Mouse (Mus musculus) spleen, embryonic (tissue): ENCODE results near the gene Chrne.
"Not testable (repeated sequence)": the region's sequence is repeated elsewhere in the genome, so short reads cannot be mapped to it uniquely, and the experiment has no call there.

Source experiments
- CTCF ChIA-PET: fragments of 350-600 bp; sonication (Branson Sonifier 250); formaldehyde crosslinking; loops from one replicate; lab custom pipeline; 2022; lab: Charles Lee

Gene Chrne

DNA sequence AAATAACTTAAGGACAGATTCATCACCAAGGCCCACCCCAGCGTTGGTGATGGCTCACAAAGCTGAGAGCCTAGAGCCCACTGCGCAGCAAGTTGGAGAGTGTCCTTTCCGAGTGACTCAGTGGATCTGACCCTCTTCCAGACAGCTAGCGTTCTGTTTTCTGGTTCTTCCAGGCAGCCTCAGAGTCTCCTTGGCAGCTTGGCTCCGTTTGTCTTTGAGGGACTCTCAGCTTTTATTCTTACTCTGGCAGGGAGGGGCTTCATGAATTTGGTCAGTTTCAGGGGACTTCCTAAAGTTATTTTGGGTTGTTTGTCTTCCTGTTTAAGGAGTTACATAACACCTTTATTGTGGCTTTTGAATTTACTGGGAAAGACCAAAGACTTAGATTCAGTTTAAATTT lies 32.1 kb downstream of the Chrne start:
- CTCF ChIA-PET: interaction anchor here (1.1 kb wide), 1 partner anchor 11 kb away, joined by 4 read pairs; no protein-coding TSS in a partner anchor

DNA sequence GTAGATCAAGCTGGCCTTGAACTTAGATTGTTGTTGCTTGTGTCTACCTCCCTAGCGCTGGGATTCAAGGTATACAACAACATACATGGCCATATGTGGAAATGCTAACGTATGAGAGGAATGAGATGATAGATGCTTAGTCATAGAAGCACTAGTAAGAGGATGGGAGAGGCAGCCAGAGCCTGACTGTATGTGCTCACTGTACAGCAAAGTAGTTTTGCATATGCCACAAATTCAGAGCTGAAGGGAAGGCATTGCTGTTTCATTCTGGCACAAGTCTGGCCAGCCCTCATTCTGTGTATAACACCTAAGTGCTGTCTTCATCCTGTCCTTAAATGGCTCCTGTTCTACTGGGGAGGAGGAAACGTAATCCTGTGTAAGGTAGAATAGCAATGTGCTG lies 32.8 kb downstream of the Chrne start:
- CTCF ChIA-PET: interaction anchor here (1.1 kb wide), 1 partner anchor 12 kb away, joined by 4 read pairs; no protein-coding TSS in a partner anchor

DNA sequence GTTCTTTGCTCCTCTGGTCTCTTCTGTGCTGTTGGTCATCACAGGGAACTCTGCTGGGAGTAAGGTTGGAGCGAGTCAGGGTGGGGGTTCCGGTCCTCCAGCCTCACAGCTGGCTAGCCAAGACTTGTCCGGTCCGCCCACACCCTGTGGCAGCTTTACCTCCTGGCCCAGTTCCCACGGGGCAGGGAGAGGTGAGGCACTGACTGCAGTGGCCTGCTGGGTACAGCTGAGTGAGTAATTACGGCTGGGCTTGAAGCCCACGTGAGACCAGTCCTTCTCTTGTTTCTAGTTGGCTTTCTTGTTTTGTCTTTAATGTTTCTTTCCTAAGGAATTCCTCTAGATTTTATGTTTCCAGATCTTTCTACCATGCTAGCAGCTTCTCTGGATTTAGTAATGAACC lies 33.6 kb downstream of the Chrne start:
- CTCF ChIA-PET: interaction anchor here (0.5 kb wide), 1 partner anchor 220 kb away, joined by 3 read pairs; no protein-coding TSS in a partner anchor

DNA sequence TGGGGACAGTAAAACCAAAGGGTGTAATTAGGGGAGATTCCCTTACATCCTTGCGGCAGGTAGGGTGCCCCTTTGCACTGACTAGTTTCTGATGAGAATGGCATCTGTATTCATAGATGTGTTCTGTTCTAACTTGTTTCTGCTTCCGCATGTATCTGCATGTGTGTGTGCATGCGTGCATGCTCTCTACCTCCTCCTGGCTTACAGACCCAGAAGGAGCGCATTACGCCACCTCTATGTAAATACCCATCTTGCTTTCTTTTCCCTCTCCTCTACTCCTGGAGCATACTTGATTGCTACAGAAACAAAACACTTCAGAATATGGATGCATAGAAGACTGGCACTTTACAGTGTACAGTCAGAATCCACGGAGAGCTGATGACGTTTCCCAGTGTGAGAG lies 35.2 kb downstream of the Chrne start:
- CTCF ChIA-PET: no interaction called here

DNA sequence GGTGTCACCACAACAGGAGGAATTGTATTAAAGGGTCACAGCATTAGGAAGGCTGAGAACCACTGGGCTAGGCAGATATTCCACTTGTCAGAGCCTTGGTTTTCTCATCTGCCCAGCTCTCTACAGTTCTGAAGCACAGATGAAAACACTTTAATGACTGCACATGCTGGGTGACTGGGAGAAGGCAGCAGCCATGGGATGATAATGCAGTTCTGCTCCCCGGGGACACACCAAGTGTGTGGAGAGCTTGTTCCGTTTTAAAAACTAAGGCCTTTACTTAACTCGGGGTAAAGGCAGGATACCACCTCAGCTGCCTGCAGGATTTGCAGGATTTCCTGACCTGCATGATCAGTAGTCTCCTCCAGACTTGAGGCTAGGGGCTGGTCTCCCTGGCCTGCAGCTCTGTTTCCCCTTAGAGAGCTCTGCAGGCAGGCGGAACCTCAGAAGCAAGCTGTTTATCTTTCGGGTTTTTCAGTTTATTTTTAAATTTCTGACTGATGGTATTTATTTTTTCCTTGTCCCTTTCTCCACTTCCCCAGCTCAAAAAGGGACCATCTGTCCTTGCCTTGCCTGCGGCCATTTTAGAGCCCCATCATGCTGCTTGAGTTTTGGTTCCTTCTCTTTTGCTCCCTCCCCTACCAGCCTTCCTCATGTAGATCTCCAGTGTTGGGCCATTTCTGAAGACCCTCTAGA lies 35.8 kb downstream of the Chrne start:
- CTCF ChIA-PET: no interaction called here

DNA sequence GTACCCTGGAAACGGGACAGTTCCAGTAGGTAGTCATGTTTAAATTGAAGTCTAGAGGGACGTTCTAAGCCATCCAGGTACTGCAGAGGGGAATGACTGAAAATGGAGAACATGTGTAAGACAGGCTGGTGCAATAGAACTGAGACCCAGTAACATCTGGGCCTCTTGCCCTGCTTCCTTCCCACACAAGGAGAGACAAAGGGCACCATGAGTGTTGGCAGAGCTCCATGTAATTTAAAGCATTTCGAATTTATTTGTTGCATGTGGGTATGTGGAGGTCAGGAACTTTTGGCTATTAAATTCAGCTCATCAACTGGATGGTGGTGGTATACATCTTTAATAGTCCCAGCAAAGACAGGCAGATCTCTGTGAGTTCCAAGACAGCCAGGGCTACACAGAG lies 36.8 kb downstream of the Chrne start:
- CTCF ChIA-PET: no interaction called here

DNA sequence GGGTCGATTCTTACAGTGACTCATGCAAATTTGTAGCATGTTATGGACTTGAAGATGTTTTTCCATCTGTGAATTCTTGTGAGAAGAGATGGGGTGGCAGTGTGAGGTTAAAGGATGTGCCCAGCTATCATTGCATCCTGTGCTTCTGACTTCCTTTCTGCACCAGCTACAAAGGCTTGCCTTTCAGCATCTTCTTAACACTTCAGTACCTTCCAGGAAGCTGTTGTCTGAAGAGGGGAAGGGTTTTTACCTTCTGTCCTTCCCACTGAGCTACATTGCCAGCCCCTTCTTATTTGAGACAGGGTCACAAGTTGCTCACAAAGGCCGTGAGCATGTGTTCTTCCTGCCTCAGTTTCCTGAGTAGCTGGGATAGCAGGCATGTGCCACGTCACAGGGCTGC lies 38.1 kb downstream of the Chrne start:
- CTCF ChIA-PET: no interaction called here

DNA sequence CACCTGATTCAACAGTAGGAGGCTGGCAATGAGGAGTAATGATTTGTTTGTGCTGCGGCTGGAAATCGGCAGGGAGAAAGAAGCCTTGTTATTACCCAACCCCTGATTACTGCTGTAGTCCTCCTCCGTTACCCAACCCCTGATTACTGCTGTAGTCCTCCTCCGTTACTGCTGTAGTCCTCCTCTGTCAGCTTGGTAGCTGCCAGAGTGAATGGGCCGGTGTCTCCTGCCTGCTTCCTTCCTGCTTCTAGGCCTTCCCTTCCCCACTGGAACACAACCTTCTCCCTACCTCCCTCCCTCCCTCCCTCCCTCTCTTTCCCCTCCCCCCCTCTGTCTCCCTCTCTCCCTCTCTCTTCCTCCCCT lies 38.7 kb downstream of the Chrne start:
- CTCF ChIA-PET: no interaction called here

DNA sequence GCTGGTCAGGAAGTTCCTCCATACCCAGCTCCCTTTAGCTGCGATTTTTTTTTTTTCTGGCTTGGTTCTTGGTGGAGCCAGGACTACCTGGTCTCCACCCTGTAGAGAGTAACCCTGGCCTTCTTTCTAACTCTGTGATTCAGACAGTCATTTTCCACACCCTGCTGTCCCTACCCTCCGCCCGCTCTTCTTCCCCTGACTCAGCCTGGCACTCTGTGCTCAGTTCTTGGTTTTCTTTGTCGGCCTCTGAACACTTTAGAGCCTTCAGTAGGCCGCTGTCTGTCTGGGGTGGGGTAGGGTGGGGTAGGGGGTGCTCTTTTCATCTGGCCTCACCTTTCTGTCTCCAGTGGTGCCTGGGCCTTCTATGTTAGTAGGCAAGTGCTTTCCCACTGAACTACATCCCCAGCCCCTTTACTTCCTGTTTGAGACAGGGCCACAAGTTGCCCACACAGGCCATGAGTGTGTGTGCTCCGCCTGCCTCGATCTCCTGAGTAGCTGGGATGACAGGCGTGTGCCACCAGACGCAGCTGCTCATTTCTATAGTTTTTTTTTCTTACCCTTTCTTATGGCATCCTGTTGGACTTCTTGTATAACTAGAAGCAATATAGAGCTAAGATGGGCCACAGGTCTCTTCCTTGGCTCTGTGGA lies 39.2 kb downstream of the Chrne start:
- CTCF ChIA-PET: no interaction called here

DNA sequence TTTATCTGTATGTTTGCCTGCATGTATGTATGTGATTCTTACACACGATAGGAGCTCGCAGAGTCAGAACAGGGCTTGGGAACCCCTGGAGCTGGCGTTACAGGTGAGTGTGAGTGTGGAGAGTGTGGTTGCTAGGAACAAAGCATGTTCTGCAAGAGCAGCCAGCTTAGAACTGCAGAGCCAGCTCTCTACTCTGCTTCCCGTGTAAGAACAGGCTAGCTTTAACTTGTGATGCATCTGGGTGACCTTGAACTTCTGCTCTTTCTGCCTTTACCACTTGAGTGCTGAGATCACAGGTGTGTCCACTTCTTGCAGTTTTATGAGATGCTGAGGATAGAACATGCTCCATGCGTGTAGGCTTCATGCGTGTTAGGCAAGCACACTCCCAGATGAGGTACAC lies 40.1 kb downstream of the Chrne start:
- CTCF ChIA-PET: no interaction called here

DNA sequence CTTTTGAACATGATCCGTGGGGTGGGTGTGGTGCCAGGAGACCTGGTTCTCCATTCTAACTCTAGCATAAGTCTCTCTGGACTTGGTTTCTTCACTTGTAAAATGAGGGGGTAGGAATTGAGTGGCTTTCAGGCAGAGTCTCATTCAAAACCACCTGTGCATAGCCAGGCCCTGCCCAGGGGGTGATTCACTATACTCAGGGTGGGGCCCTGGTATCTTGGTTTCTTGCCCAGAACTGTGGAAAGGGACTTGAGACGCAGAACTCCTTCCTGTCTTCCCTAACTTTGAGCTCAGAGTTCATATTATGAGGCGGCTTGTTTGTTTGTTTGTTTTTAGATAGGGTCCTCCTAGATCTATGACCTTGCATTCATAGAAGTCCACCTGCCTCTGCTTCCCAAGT lies 41.8 kb downstream of the Chrne start:
- CTCF ChIA-PET: interaction anchor here (0.5 kb wide), 1 partner anchor 384 kb away, joined by 3 read pairs; no protein-coding TSS in a partner anchor

DNA sequence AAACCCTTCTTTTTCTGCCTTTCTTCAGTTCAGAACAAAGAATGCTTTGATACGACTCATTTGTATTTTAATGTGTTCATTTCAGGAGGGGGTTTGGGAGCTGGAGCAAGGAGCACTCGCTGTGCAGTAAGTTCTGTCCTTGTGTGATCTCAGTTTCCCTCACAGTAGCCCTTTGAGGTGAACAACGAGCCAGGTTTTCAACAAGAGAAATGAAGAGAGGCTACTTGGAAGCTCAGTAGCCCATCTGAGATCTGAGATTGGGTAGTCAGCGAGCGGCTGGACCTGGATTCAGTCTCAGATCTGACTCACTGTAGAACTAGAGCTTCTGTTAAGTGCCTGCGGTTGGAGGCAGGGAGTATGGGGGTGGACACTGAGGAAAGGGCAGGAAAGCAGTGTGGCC lies 45.1 kb downstream of the Chrne start:
- CTCF ChIA-PET: interaction anchor here (0.6 to 0.7 kb wide), 2 partner anchors 141 to 171 kb away, joined by 3 to 6 read pairs; no protein-coding TSS in a partner anchor

DNA sequence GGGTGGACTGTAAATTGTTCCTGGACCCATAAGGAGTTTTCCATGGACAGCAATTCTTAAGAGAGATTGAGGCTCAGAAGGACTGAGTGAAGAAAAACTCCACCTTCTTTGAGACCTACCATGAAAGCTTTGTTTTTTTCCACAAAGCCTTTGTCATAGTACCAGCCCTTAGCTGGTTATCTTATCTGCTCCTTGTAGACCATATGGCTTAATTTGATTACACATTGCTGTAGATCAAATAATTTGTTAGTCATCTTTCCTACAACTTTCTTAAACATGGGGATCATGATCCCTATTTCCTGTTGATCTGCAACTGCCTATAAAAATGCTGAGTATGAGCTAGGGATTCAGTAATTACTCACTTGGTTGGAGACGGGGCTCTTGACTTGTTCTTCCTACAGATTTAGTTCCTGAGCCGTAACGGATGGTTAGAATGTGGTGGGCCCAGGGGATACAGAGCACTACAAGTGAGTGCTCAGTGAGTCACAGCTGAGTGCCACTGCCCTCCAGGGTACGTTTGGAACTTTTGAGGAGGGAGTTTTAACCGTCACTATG lies 46.6 kb downstream of the Chrne start:
- CTCF ChIA-PET: no interaction called here

DNA sequence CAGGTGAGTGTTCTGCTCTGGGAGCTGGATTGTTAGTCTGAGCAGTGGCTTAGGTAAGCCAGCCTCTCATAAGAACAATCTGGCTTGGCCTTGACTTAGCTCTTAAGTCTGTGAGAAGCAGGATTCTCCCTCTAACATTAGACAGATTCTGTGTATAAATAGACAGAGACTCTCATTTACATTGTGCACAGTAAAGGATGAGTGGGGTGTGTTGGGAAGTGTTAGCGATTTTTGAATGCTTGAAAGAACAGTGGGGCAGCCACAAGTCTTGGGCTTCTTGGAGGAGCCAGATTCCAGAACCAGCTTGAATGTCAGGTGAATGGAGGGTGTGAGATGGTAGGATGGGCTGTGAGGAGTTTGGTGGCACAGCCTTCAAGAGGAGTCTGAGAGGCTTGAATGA lies 47.4 kb downstream of the Chrne start:
- CTCF ChIA-PET: no interaction called here

DNA sequence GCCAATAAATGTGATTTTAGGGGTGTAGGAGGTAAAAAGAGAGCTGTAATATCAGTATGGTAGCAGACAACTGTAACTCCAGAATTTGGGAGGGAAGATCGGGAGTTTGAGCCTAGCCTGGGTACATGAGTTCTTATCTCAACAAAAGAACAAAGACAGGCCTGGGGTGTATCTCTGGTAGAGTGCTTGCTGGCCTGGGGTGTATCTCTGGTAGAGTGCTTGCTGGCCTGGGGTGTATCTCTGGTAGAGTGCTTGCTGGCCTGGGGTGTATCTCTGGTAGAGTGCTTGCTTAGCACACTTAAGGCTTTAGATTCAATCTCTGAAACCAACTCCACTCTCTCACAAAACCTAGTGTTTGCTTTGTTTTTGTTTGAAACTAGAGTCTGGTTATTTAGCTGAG lies 48.4 kb downstream of the Chrne start:
- CTCF ChIA-PET: not testable (repeated sequence)

DNA sequence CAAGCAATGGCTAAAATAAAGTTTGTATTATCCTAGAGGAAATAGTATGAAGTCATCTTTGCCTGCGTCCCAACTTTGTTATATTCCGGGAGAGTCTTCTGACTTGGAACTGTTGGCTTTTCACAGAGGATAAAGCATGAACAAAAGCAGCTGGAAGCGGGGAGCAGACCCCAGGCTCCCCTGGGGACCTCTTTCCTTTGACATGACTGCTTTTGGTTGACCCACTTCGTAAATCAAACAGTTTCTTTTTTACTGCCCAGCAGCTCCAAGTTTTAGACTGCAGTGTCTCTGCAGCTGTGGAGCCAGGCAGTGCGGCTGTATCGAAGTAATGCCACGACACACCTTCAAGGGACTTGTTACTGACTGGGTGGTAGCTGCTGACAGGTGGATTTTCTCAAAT lies 52.4 kb downstream of the Chrne start:
- CTCF ChIA-PET: no interaction called here
